ENCODE assay signal across 10 mouse cellular contexts in genomic region chr10:76731621-76732239, GRCm38 (mm10). TPM values are rescaled to one million over a fixed set of nuclear protein-coding genes. Genes with fewer than 3 reads are reported as not detected.
A peak's percentile ranks its signal among the peaks of the same experiment; 100 is the strongest.
DNase-seq lines count a peak whose midpoint lies in the region; ATAC-seq and TF ChIP-seq lines count a peak whose summit lies in the region.
"Had no signal": no experiment of that assay in that cellular context is flagged by ENCODE, and none has a peak within 500 bp of the region (broad histone marks: within the 10 kb centered on the region; RNA-seq: fewer than 3 reads in every experiment).

No protein-coding gene starts in this region.

- H3K4me1 ChIP-seq in liver, embryonic 11.5 days (replicated peaks; ENCODE audit: control insufficient read depth, insufficient read depth, low read length), result 0 out of 2 replicates have a peak, but pooled peaks cover 5% of the 10 kb centered on the region
- peaks cover 13% of the 10 kb centered on the region for H3K4me1 ChIP-seq in embryonic facial prominence, embryonic 11.5 days (ENCODE audit: control insufficient read depth, insufficient read depth, low read length)
- H3K4me1 ChIP-seq in midbrain, postnatal 0 days (ENCODE audit: insufficient read depth, low read length), result peaks cover 10% of the 10 kb centered on the region; the same call in 1 of the 2 replicates

- DNase-seq in liver, embryonic 11.5 days (ENCODE audit: low spot score), result peak; percentile 25
- no peak for DNase-seq in liver
- DNase-seq in embryonic facial prominence, embryonic 11.5 days (ENCODE audit: low spot score), result no peak
- peak; percentile 50 to 64 for DNase-seq in heart, postnatal 36 days
- DNase-seq in lung, postnatal 36 days, result peak; percentile 32
- no peak for DNase-seq in midbrain, postnatal 0 days (ENCODE audit: low spot score)
- no peak for DNase-seq in left cerebral cortex, adult 8-10 months (ENCODE audit: low spot score in 2 of 2)

- ATAC-seq in liver, embryonic 11.5 days (replicated peaks; ENCODE audit: low FRiP score), result no peak
- ATAC-seq in embryonic facial prominence, embryonic 11.5 days (replicated peaks; ENCODE audit: insufficient number of reproducible peaks, low FRiP score, low TSS enrichment, low read depth), result no peak
- no peak for ATAC-seq in midbrain, postnatal 0 days (ENCODE audit: low FRiP score)
- no peak for ATAC-seq in activated CD4-positive, CD25-positive, alpha-beta regulatory T cell, adult 4 months

- H3K27ac ChIP-seq in liver, embryonic 11.5 days (ENCODE audit: low read depth, low read length), result no peak overlapping the region
- H3K27ac ChIP-seq in embryonic facial prominence, embryonic 11.5 days (replicated peaks; ENCODE audit: low read depth, low read length), result peak overlapping the region; percentile 74
- no peak overlapping the region for H3K27ac ChIP-seq in midbrain, postnatal 0 days (ENCODE audit: low read depth, low read length)
- H3K27ac ChIP-seq: liver, embryonic 15.5 days had no signal

- no peaks in the 10 kb centered on the region for H3K27me3 ChIP-seq in liver, embryonic 11.5 days (replicated peaks; ENCODE audit: control insufficient read depth, insufficient read depth, low read length)
- H3K27me3 ChIP-seq in embryonic facial prominence, embryonic 11.5 days (ENCODE audit: control insufficient read depth, insufficient read depth, low read length), result no peaks in the 10 kb centered on the region
- H3K27me3 ChIP-seq in midbrain, postnatal 0 days (ENCODE audit: insufficient read depth, low read length), result no peaks in the 10 kb centered on the region

- no peak overlapping the region for H3K4me2 ChIP-seq in liver, embryonic 11.5 days
- no peak overlapping the region for H3K4me2 ChIP-seq in embryonic facial prominence, embryonic 11.5 days (ENCODE audit: low read depth, low read length)
- no peak overlapping the region for H3K4me2 ChIP-seq in midbrain, postnatal 0 days (ENCODE audit: low read depth, low read length, poor library complexity, severe bottlenecking)
- H3K4me2 ChIP-seq: liver, embryonic 15.5 days had no signal

- intact Hi-C loops in heart, postnatal 36 days (cut with DNase I), result loop anchor here (5.0 kb wide), 1 partner anchor 264 kb away; the partner anchor contains the start of genes Mcm3ap and Ybey

- no peak overlapping the region for H3K9ac ChIP-seq in liver, embryonic 11.5 days (ENCODE audit: low read depth, low read length)
- peak overlapping the region; percentile 14 for H3K9ac ChIP-seq in embryonic facial prominence, embryonic 11.5 days (replicated peaks; ENCODE audit: low read length)
- no peak overlapping the region for H3K9ac ChIP-seq in midbrain, postnatal 0 days (replicated peaks; ENCODE audit: low read length, poor library complexity, severe bottlenecking)
- H3K9ac ChIP-seq: liver, embryonic 15.5 days had no signal

- TF ChIP-seq CTCF in midbrain, postnatal 0 days (IDR thresholded peaks at IDR 0.05), result no peak

- no peak overlapping the region for H3K4me3 ChIP-seq in liver, embryonic 11.5 days (ENCODE audit: low read depth, low read length)
- H3K4me3 ChIP-seq in embryonic facial prominence, embryonic 11.5 days (ENCODE audit: low read depth, low read length), result no peak overlapping the region
- no peak overlapping the region for H3K4me3 ChIP-seq in midbrain, postnatal 0 days (ENCODE audit: low read depth, low read length)
- H3K4me3 ChIP-seq: liver, embryonic 15.5 days had no signal

- no peaks in the 10 kb centered on the region for H3K36me3 ChIP-seq in liver, embryonic 11.5 days (ENCODE audit: control insufficient read depth, insufficient read depth, low read length)
- H3K36me3 ChIP-seq in embryonic facial prominence, embryonic 11.5 days (replicated peaks; ENCODE audit: control insufficient read depth, insufficient read depth, low read depth, low read length), result no peaks in the 10 kb centered on the region
- H3K36me3 ChIP-seq in midbrain, postnatal 0 days (ENCODE audit: insufficient read depth, low read length), result no peaks in the 10 kb centered on the region
- H3K36me3 ChIP-seq: G1E; liver, embryonic 15.5 days had no signal

- WGBS in liver, embryonic 11.5 days, result 73% methylated on average over 20 of the region's 20 CpGs
- WGBS in embryonic facial prominence, embryonic 11.5 days, result 59% methylated on average over 20 of the region's 20 CpGs
- WGBS in midbrain, postnatal 0 days, result 68% methylated on average over 20 of the region's 20 CpGs

- H3K9me3 ChIP-seq in liver, embryonic 11.5 days (ENCODE audit: control insufficient read depth, low read length), result no peaks in the 10 kb centered on the region
- no peaks in the 10 kb centered on the region for H3K9me3 ChIP-seq in embryonic facial prominence, embryonic 11.5 days (replicated peaks; ENCODE audit: control insufficient read depth, low read length)
- no peaks in the 10 kb centered on the region for H3K9me3 ChIP-seq in midbrain, postnatal 0 days (ENCODE audit: low read length)
- H3K9me3 ChIP-seq: G1E; liver, embryonic 15.5 days had no signal

RNA-seq across cellular contexts. Expression of gene Col6a1, which starts 5.8 kb away (rescaled TPM):
- polyA plus RNA-seq in liver, embryonic 11.5 days (2014; fragmentation: Nextera tagmentation; extraction: Ambion mirVana), result 18.1 and 20.8 TPM in 2 replicates
- polyA plus RNA-seq in embryonic facial prominence, embryonic 11.5 days (2014; fragmentation: Nextera tagmentation; extraction: Ambion mirVana), result 18.5 and 19.8 TPM in 2 replicates
- total RNA-seq in heart, postnatal 36 days (2021), result 10 to 100 TPM; 69.8 to 78.5 TPM
- 32.7 and 36.6 TPM in 2 replicates for total RNA-seq in midbrain, postnatal 0 days (2014; rRNA removed)
- polyA plus RNA-seq in midbrain, postnatal 0 days (2015; fragmentation: Nextera tagmentation; extraction: Ambion mirVana), result 21.7 and 22.4 TPM in 2 replicates
- total RNA-seq in left cerebral cortex, adult 8-10 months (2022), result 10 to 100 TPM; 48.8 to 56.0 (median 51.9) TPM
- not detected for polyA plus RNA-seq in activated CD4-positive, CD25-positive, alpha-beta regulatory T cell, adult 4 months (2017; shearing (Covaris generic))
- polyA plus RNA-seq: G1E had no signal

Comparison
In these comparisons a context has a peak if more than half of its experiments do, and no peak if none do; other contexts are left out.
1. DNase-seq: peak in liver, embryonic 11.5 days (single experiment), heart, postnatal 36 days (2 of 2) and lung, postnatal 36 days (single experiment); none in liver (single experiment), embryonic facial prominence, embryonic 11.5 days (single experiment), midbrain, postnatal 0 days (single experiment) and left cerebral cortex, adult 8-10 months (0 of 2).
2. RNA of gene Col6a1, which starts 5.8 kb away (polyA plus RNA-seq): 21.7 to 22.4 TPM in midbrain, postnatal 0 days, 18.1 to 20.8 TPM in liver, embryonic 11.5 days and 18.5 to 19.8 TPM in embryonic facial prominence, embryonic 11.5 days; not detected in activated CD4-positive, CD25-positive, alpha-beta regulatory T cell, adult 4 months; every median in the first group is over 10 times any median in the second.